Mouse (Mus musculus): ENCODE measurements around the gene Ube3a.

Gene Ube3a

DNA sequence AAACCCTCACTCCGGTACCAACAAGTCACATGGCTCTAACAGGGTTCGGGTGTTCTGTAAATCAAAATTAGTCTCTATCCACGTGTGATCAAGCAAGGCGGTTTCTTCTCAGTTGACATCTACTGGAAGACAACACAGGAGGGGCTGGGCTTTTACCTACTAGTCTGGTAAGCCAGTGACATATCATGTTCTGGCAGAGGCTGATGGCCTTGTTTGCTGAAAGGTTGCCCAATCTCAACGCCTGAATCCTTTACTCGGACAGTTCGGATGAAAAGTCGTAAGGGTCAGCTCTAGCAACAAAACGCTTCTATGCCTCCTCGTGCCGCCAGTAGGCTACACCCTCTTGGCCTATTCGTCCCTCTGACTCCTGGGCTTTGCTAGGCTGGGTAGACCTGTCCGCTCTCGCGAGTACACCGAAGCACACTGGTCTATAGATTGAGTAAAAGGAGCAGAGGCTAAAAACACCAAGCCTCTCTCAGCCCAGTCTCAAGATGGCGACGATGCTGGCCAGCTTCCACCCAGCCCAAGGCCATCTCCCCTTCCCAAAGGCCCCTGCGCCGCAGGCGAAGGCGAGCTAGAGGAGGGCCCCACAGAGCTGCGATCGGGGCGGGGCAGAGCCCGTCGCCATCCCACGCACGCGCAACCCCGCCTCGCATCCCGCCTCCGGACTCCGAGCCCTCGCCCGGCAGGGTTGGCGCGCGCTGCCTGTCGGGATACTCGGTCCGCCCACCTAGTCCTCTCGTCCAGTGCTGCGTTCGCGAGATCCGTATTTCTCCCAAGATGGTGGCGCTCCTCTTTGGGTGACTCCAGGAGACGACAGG is at the start of gene Ube3a:
Ube3a (plus strand) TSS at position 706 of the 821 bp plus-strand sequence.
- ChIA-PET CTCF (interaction anchor here in 1 of 4 experiments (0.6 kb wide), 1 partner anchor 509 kb away, joined by 3 read pairs; no protein-coding TSS in a partner anchor), POLR2A (interaction anchor here in 3 of 4 experiments (0.7 to 2.1 kb wide), 23 partner anchors 8 to 776 kb away, joined by 3 to 8 read pairs (median 4); no protein-coding TSS in a partner anchor)

DNA sequence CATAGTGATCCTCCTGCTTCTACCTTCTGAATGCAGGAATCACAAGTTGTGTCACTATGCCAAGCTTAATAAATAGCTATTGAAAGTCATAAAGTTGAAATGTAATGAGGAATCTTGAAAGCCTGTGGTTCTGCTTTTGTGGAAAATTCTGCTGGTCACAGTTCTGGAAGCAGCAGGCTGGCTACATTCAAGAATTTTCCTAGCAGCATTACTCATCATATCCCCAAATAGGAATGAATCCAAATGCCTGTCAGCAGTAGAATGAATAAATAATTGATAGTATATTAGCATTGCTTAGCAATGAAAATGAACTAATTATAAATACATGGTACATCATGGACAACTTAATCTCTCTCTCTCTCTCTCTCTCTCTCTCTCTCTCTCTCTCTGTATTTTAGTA is 35.7 kb upstream of the Ube3a start:
- ChIA-PET POLR2A (no interaction called here), CTCF (no interaction called here)

DNA sequence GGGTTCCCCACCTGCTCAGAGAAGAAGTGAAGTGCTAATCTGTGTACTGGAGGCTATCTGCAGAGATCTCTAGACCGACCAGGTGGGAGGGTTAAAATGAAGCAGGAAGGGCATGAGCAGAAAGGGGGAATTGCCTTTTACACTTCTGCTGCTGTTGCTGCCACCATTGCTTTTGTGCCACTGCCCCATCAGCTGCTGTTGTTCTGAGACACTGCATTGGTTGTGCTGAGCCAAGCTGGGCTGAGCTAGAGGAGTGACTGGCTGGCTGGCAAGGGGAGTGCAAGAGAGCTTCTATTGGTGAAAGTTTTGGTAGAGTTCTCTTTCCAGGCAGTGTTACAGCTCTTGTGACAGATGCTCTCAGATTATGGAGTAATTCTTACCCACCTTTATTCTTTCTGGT is 13.6 kb upstream of the Ube3a start:
- POLR2A ChIA-PET: interaction anchor here in 2 of 4 experiments (1.1 to 2.4 kb wide), 2 partner anchors 13 to 14 kb away, joined by 4 to 5 read pairs; partner anchors contain the start of gene Ube3a (in 2 of the 2)
- CTCF ChIA-PET: no interaction called here

- CTCF ChIA-PET: no interaction called here
- POLR2A ChIA-PET: no interaction called here
Observed at GRCm38 (mm10) chr7:59221244-59221643, 7.3 kb upstream of the Ube3a start.

GRCm38 (mm10) chr7:59228866-59229182 is 274 bp downstream of the Ube3a start:
- CTCF ChIA-PET: no interaction called here
- POLR2A ChIA-PET: interaction anchor here in 3 of 4 experiments (0.7 to 1.8 kb wide), 21 partner anchors 8 to 99 kb away, joined by 3 to 7 read pairs (median 4); no protein-coding TSS in a partner anchor

DNA sequence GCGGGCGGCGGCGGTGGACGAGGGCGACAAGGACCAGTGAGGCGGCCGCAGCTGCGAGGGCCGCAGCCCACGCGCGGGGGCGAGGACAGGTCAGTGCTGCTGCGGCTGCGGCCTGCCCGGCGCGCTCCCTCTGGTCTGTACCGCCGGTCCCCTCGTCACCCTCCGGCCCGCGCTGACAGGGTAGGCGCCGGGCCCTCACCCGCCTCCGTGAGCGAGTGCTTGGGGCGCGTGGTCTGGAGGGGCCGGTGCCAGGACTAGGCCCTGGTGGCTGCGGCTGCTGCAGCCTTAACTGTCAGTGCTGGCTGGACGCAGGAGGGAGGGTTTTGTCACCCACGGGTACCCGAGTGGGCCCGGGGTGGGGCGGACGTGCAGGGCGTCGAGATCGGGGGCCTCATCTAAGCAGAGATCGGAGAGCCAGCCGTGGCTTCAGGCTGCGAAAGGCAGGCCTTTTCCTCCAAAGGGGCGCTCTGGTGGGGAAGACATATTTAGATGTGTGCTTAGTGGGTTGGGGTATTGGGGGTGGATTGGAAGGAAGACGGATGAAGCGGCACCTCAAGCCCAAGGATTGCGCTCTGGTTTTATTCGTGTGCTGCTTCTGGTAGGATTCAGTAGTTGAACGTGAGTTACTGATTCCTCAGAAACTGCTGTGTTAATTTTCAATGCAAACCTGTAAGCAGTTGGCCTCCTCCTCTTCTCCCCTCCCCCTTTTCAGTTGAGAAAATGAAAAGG is 797 bp downstream of the Ube3a start:
- CTCF ChIA-PET: no interaction called here

DNA sequence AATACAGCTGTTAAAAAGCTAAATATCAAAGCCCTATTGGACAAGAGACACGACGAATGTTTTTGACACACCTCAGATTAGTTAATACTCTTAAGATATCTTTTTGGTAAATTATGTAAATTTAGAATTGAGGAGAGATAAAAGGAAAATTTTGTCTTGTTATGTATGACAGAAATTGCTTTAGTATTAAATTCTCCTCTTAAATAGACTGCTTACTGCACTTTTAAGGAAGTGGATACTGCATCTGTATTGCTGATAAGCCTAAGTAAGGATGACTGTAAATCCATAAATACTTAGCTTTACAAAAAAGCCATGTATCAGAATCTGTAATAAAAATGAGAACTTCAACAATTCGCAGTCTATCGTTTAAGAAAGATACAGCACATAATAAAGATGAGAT is 1.8 kb downstream of the Ube3a start:
- ChIA-PET POLR2A (interaction anchor here in 1 of 4 experiments (0.6 to 2.7 kb wide), 3 partner anchors 11 to 62 kb away, joined by 4 to 11 read pairs (median 7); no protein-coding TSS in a partner anchor), CTCF (no interaction called here)

More for the DNA sequence above, 797 bp downstream of the Ube3a start:
- POLR2A ChIA-PET: interaction anchor here in 2 of 4 experiments (0.9 to 2.7 kb wide), 7 partner anchors 9 to 98 kb away, joined by 3 to 11 read pairs (median 4); no protein-coding TSS in a partner anchor

- ChIA-PET POLR2A (interaction anchor here in 1 of 4 experiments (0.6 to 2.7 kb wide), 3 partner anchors 10 to 63 kb away, joined by 4 to 11 read pairs (median 7); no protein-coding TSS in a partner anchor), CTCF (interaction anchor here in 1 of 4 experiments (0.7 kb wide), 1 partner anchor 11 kb away, joined by 15 read pairs; no protein-coding TSS in a partner anchor)
Observed at GRCm38 (mm10) chr7:59230768-59231167, 2.2 kb downstream of the Ube3a start.

DNA sequence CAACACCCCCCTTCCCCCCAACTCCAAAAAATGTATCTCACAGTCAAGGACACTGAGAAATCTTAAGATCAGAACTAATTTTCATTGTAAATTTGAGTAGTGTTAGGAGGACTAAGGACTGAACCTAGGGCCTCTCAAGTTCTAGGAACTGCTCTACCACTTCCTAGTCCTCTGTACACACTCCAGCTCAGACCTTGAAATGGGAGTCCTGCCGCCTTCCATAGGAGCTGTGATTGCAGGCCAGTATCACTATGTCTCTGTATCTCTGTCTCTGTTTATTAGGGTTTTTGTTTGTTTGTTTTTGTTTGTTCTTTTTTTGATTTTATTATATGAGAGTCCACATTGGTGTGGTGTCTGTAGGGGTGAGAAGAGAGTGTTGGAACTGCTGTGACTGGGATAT is 3.4 kb downstream of the Ube3a start:
- CTCF ChIA-PET: no interaction called here
- POLR2A ChIA-PET: interaction anchor here in 3 of 4 experiments (0.6 to 2.7 kb wide), 4 partner anchors 9 to 1769 kb away, joined by 3 to 11 read pairs (median 4); no protein-coding TSS in a partner anchor

GRCm38 (mm10) chr7:59234773-59235401 is 6.3 kb downstream of the Ube3a start:
- ChIA-PET CTCF (interaction anchor here in 1 of 4 experiments (0.7 kb wide), 1 partner anchor 11 kb away, joined by 3 read pairs; no protein-coding TSS in a partner anchor), POLR2A (interaction anchor here in 1 of 4 experiments (0.9 to 1.5 kb wide), 3 partner anchors 8 to 13 kb away, joined by 3 to 4 read pairs (median 3); no protein-coding TSS in a partner anchor)

DNA sequence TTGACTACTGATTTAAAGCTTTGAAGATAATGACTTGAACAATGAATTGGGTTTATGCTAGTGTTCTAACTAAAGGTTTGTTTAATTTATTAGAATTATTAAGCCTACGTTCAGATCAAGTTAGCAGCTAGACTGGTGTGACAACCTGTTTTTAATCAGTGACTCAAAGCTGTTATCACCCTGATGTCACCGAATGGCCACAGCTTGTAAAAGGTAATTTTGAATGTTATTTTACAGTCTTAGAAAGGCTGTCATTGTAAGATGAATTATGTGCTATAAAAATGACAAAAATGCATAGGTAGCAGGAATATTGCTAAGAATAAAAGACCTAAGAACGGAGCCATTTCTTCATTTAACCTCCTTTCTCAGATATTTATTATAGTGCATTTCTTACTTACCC is 14.7 kb downstream of the Ube3a start:
- CTCF ChIA-PET: no interaction called here
- POLR2A ChIA-PET: interaction anchor here in 2 of 4 experiments (0.8 to 1.9 kb wide), 2 partner anchors 9 to 15 kb away, joined by 3 to 5 read pairs; partner anchors contain the start of gene Ube3a (in 1 of the 2)

- ChIA-PET POLR2A (interaction anchor here in 1 of 4 experiments (1.1 kb wide), 1 partner anchor 11 kb away, joined by 3 read pairs; no protein-coding TSS in a partner anchor), CTCF (interaction anchor here in 1 of 4 experiments (0.6 kb wide), 2 partner anchors 11 to 13 kb away, joined by 3 read pairs; no protein-coding TSS in a partner anchor)
Observed at GRCm38 (mm10) chr7:59245541-59245940, 17.0 kb downstream of the Ube3a start.

- POLR2A ChIA-PET: no interaction called here
- CTCF ChIA-PET: no interaction called here
Observed at GRCm38 (mm10) chr7:59253373-59253772, 24.8 kb downstream of the Ube3a start.

DNA sequence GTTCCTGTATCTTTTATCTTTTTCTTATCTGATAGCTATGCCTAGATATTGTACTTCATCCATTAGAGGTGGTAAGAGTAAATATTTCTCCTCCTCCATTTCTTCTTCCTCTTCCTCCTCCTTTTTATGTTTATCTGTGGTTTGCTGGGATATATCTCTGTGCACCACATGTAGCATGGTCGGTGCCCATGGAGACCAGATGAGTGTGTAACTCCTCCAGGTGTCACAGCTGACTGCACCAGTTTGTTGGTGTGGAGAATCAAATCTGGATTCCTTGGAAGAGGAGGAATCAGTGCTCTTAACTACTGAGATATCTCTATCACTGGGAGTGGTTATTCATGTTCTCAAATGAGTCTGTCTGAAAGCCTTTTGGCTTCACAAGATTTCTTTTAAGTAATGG is 37.0 kb downstream of the Ube3a start:
- ChIA-PET CTCF (no interaction called here), POLR2A (no interaction called here)

- ChIA-PET POLR2A (interaction anchor here in 2 of 4 experiments (0.8 kb wide), 2 partner anchors 22 to 44 kb away, joined by 3 read pairs; partner anchors contain the start of gene Ube3a (in 1 of the 2)), CTCF (no interaction called here)
Observed at GRCm38 (mm10) chr7:59271775-59272174, 43.2 kb downstream of the Ube3a start.

- CTCF ChIA-PET: no interaction called here
- POLR2A ChIA-PET: interaction anchor here in 1 of 4 experiments (0.8 kb wide), 1 partner anchor 12 kb away, joined by 3 read pairs; no protein-coding TSS in a partner anchor
Observed at GRCm38 (mm10) chr7:59312576-59312975, 84.0 kb downstream of the Ube3a start.

DNA sequence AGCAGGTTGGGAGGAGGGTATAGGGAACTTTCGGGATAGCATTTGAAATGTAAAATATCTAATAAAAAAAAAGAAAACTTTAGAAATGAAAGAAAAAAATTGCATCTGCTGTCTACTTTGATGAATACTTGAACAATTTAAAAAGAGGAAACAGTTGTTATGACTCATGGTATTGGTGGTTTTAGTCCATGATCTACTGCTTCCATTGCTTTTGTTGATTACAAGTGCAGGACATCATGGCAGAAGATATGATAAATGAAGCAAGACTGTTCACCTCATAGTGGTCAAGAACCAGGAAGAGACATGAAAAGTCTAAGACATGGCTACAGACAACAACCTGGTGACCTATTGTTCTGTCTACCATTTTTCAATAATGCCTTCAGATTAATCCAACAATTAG is 94.2 kb downstream of the Ube3a start:
- POLR2A ChIA-PET: no interaction called here
- CTCF ChIA-PET: no interaction called here

All from embryonic stem cell, embryonic (primary cell).